Mouse (Mus musculus) left cerebral cortex, postnatal 4 days (tissue): ENCODE results near the gene 1700012B07Rik. TPM values are rescaled to one million over a fixed set of nuclear protein-coding genes. Genes with fewer than 3 reads are reported as not detected.

ENCODE experiments used
- DNase-seq: peaks from one replicate; pipeline ENCODE4 v3.0.0-alpha.2; 2022
- intact Hi-C: fragments of 180-260 bp; cut with DNase I; formaldehyde crosslinking; loops from one replicate; pipeline ENCODE4 v1.15.1; 2025
- total RNA-seq, 2 experiments: library from RNA; stranded (reverse); gene quantifications; 2 replicates each; pipeline ENCODE4 v1.2.3; 2021

The 1700012B07Rik gene
- not detected for total RNA-seq

GRCm38 (mm10) chr11:109827946-109828345 is at the start of gene 1700012B07Rik:
TSS of gene 1700012B07Rik (minus strand) at chr11:109828046.
- DNase-seq = no peak
- intact Hi-C loops = no loop called here

- intact Hi-C loops = loop anchor here (10.0 kb wide), 1 partner anchor 228 kb away; no protein-coding TSS in a partner anchor
- DNase-seq = no peak
These were observed 48.9 kb upstream of the 1700012B07Rik start for GRCm38 (mm10) chr11:109876767-109877166.

- intact Hi-C loops = loop anchor here (10.0 kb wide), 1 partner anchor 229 kb away; no protein-coding TSS in a partner anchor
- DNase-seq = no peak
These were observed 48.0 kb upstream of the 1700012B07Rik start for GRCm38 (mm10) chr11:109875834-109876233.

GRCm38 (mm10) chr11:109875525-109875802 is 47.6 kb upstream of the 1700012B07Rik start:
- no peak for DNase-seq
- intact Hi-C loops = loop anchor here (10.0 kb wide), 1 partner anchor 229 kb away; no protein-coding TSS in a partner anchor

GRCm38 (mm10) chr11:109874651-109875524 is 47.0 kb upstream of the 1700012B07Rik start:
- intact Hi-C loops = loop anchor here (10.0 kb wide), 1 partner anchor 230 kb away; no protein-coding TSS in a partner anchor
- no peak for DNase-seq

- intact Hi-C loops = loop anchor here (10.0 kb wide), 1 partner anchor 231 kb away; no protein-coding TSS in a partner anchor
- no peak for DNase-seq
These were observed 46.2 kb upstream of the 1700012B07Rik start for GRCm38 (mm10) chr11:109873852-109874610.

GRCm38 (mm10) chr11:109873161-109873775 is 45.4 kb upstream of the 1700012B07Rik start:
- DNase-seq = no peak
- intact Hi-C loops = loop anchor here (10.0 kb wide), 1 partner anchor 232 kb away; no protein-coding TSS in a partner anchor

- DNase-seq = no peak
- intact Hi-C loops = loop anchor here (1.0 to 10.0 kb wide), 2 partner anchors 232 to 396 kb away; no protein-coding TSS in a partner anchor
These were observed 44.8 kb upstream of the 1700012B07Rik start for GRCm38 (mm10) chr11:109872674-109873073.

- DNase-seq = no peak
- intact Hi-C loops = loop anchor here (1.0 to 10.0 kb wide), 2 partner anchors 233 to 396 kb away; no protein-coding TSS in a partner anchor
These were observed 44.2 kb upstream of the 1700012B07Rik start for GRCm38 (mm10) chr11:109872056-109872455.

- intact Hi-C loops = no loop called here
- DNase-seq = no peak
These were observed 40.0 kb upstream of the 1700012B07Rik start for GRCm38 (mm10) chr11:109867861-109868260.

GRCm38 (mm10) chr11:109866537-109867160 is 38.8 kb upstream of the 1700012B07Rik start:
- intact Hi-C loops = no loop called here
- no peak for DNase-seq

GRCm38 (mm10) chr11:109865526-109865925 is 37.7 kb upstream of the 1700012B07Rik start:
- DNase-seq = no peak
- intact Hi-C loops = no loop called here

GRCm38 (mm10) chr11:109863951-109864350 is 36.1 kb upstream of the 1700012B07Rik start:
- intact Hi-C loops = no loop called here

GRCm38 (mm10) chr11:109863194-109863746 is 35.4 kb upstream of the 1700012B07Rik start:
- intact Hi-C loops = no loop called here

More at GRCm38 (mm10) chr11:109863951-109864350, 36.1 kb upstream of the 1700012B07Rik start:
- no peak for DNase-seq

GRCm38 (mm10) chr11:109860508-109860907 is 32.7 kb upstream of the 1700012B07Rik start:
- intact Hi-C loops = loop anchor here (2.0 kb wide), 2 partner anchors 190 to 416 kb away; no protein-coding TSS in a partner anchor
- DNase-seq = peak; percentile 89

More at GRCm38 (mm10) chr11:109863194-109863746, 35.4 kb upstream of the 1700012B07Rik start:
- DNase-seq = peak; percentile 55

- DNase-seq = no peak
- intact Hi-C loops = loop anchor here (2.0 kb wide), 2 partner anchors 189 to 415 kb away; no protein-coding TSS in a partner anchor
These were observed 32.2 kb upstream of the 1700012B07Rik start for GRCm38 (mm10) chr11:109859939-109860469.

- intact Hi-C loops = no loop called here
- DNase-seq = no peak
These were observed 31.6 kb upstream of the 1700012B07Rik start for GRCm38 (mm10) chr11:109859441-109859840.

- intact Hi-C loops = no loop called here
- no peak for DNase-seq
These were observed 29.2 kb upstream of the 1700012B07Rik start for GRCm38 (mm10) chr11:109857086-109857485.

- no peak for DNase-seq
- intact Hi-C loops = no loop called here
These were observed 26.2 kb upstream of the 1700012B07Rik start for GRCm38 (mm10) chr11:109854056-109854455.
